Mouse (Mus musculus) small intestine, adult 2 months (tissue): ENCODE results near the gene Pcsk7.

Experiments used
- CTCF ChIP-seq: fragments of 200-500 bp; IDR thresholded peaks from 2 replicates; pipeline ENCODE4 v1.5.1; 2012; ENCODE audit warnings: low read depth, mild to moderate bottlenecking, control low read depth, inconsistent platforms, low read length, moderate library complexity, mixed read lengths; ENCODE audit not compliant: insufficient replicate concordance, insufficient read length; ENCODE audit errors: extremely low read depth
- POLR2A ChIP-seq: fragments of 200-500 bp; IDR thresholded peaks from 2 replicates; pipeline ENCODE4 v1.6.1; 2012; ENCODE audit warnings: low read depth, mild to moderate bottlenecking, control low read depth, inconsistent platforms, low read length, moderate library complexity

DNA sequence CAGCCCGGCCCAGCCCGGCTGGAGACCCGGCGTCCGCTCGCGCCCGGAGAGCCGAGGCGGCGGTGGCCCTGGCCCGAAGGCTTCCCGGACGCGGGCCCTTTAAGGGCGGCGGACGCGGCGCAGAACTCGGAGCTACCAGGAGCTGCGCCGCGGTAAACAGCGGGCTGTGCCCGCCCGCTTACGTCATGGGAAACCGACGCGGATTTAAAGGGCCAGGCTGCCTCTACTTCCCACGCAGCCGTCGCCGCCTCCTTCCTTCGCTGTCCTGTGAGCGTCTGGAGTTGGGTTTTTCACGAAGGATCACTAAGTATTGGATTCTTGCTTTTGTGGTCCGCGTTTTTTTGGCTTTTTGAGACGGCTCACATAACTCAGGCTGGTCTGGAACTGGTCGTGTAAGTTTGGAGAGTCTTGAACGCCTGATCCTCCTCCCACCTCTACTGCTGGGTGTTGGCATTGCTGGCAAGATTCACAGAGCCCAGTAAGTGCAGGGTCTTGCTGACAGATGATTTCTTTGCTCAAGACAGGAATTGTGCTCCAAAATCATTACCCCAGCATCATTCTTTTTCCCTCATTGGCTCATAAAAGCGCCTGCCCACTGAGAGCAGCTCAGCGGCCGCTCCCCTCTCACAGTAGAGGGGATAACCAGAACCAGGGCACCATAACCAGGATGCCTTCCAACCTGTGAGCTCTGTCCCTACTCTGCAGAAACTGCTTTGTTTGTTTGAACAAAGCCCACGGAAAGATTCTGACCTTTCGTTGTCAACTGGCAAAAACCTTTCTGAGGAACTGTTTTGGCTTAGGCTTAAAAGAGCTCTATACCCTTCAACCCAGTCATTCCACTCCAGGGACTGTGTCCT lies 49.0 kb downstream of the Pcsk7 start, which contains the start of gene Sidt2:
- peak; percentile 9; the same call in 1 of the 2 replicates for TF ChIP-seq CTCF
- 0 out of 2 replicates have a peak, but pooled peaks have one; percentile 12 for TF ChIP-seq POLR2A
